Mouse (Mus musculus): ENCODE results near the gene Zfp646. TPM values are rescaled to one million over a fixed set of nuclear protein-coding genes. Genes with fewer than 3 reads are reported as not detected.
A peak's percentile ranks its signal among the peaks of the same experiment; 100 is the strongest.

The Zfp646 gene
- polyA plus RNA-seq, 1 experiment from 2014 or later: 7.4 TPM

- no peaks in the 10 kb centered on the region for H3K9me3 ChIP-seq (replicated peaks; ENCODE audit: low read length)
- no peaks in the 10 kb centered on the region for H3K27me3 ChIP-seq (ENCODE audit: insufficient read depth, low read length)
- no peak for ATAC-seq (replicated peaks; ENCODE audit: low FRiP score, low read depth)
- H3K36me3 ChIP-seq (ENCODE audit: insufficient read depth, low read length): peaks cover 8% of the 10 kb centered on the region
- no peak overlapping the region for H3K4me2 ChIP-seq (ENCODE audit: low read length)
- no peak overlapping the region for H3K4me3 ChIP-seq (replicated peaks; ENCODE audit: low read depth, low read length)
- WGBS: 67% methylated on average over 13 of the region's 13 CpGs
- no peak overlapping the region for H3K9ac ChIP-seq (ENCODE audit: low read depth, low read length)
- peak; percentile 73 for TF ChIP-seq CTCF (IDR thresholded peaks at IDR 0.05; ENCODE audit: low read depth)
- no peak overlapping the region for H3K27ac ChIP-seq
- DNase-seq (ENCODE audit: low spot score): peak; percentile 52
- H3K4me1 ChIP-seq (replicated peaks; ENCODE audit: insufficient read depth, low read length): peaks cover 11% of the 10 kb centered on the region; the same call in 1 of the 2 replicates
Measured at GRCm38 (mm10) chr7:127896384-127896783, 20.4 kb downstream of the Zfp646 start.

GRCm38 (mm10) chr7:127897542-127897941, 21.5 kb downstream of the Zfp646 start:
- DNase-seq (ENCODE audit: low spot score): no peak
- TF ChIP-seq CTCF (IDR thresholded peaks at IDR 0.05; ENCODE audit: low read depth): no peak
- H3K4me2 ChIP-seq (ENCODE audit: low read length): no peak overlapping the region
- ATAC-seq (replicated peaks; ENCODE audit: low FRiP score, low read depth): no peak
- H3K36me3 ChIP-seq (ENCODE audit: insufficient read depth, low read length): peaks cover 7% of the 10 kb centered on the region
- no peak overlapping the region for H3K27ac ChIP-seq
- no peak overlapping the region for H3K9ac ChIP-seq (ENCODE audit: low read depth, low read length)
- H3K9me3 ChIP-seq (replicated peaks; ENCODE audit: low read length): no peaks in the 10 kb centered on the region
- H3K4me3 ChIP-seq (replicated peaks; ENCODE audit: low read depth, low read length): no peak overlapping the region
- peaks cover 11% of the 10 kb centered on the region; the same call in 1 of the 2 replicates for H3K4me1 ChIP-seq (replicated peaks; ENCODE audit: insufficient read depth, low read length)
- H3K27me3 ChIP-seq (ENCODE audit: insufficient read depth, low read length): no peaks in the 10 kb centered on the region
- WGBS: 89% methylated on average over 7 of the region's 7 CpGs

GRCm38 (mm10) chr7:127898179-127898956, 22.3 kb downstream of the Zfp646 start:
- DNase-seq (ENCODE audit: low spot score): no peak
- no peaks in the 10 kb centered on the region for H3K9me3 ChIP-seq (replicated peaks; ENCODE audit: low read length)
- no peak overlapping the region for H3K4me3 ChIP-seq (replicated peaks; ENCODE audit: low read depth, low read length)
- no peak for ATAC-seq (replicated peaks; ENCODE audit: low FRiP score, low read depth)
- no peak overlapping the region for H3K4me2 ChIP-seq (ENCODE audit: low read length)
- H3K4me1 ChIP-seq (replicated peaks; ENCODE audit: insufficient read depth, low read length): peaks cover 11% of the 10 kb centered on the region; the same call in 1 of the 2 replicates
- no peaks in the 10 kb centered on the region for H3K36me3 ChIP-seq (ENCODE audit: insufficient read depth, low read length)
- no peak overlapping the region for H3K9ac ChIP-seq (ENCODE audit: low read depth, low read length)
- H3K27me3 ChIP-seq (ENCODE audit: insufficient read depth, low read length): no peaks in the 10 kb centered on the region
- no peak for TF ChIP-seq CTCF (IDR thresholded peaks at IDR 0.05; ENCODE audit: low read depth)
- WGBS: 39% methylated on average over 10 of the region's 10 CpGs
- no peak overlapping the region for H3K27ac ChIP-seq

GRCm38 (mm10) chr7:127899997-127900396, 24.0 kb downstream of the Zfp646 start:
- DNase-seq (ENCODE audit: low spot score) (no peak), ATAC-seq (replicated peaks; ENCODE audit: low FRiP score, low read depth) (no peak)
- Histone ChIP-seq H3K4me3 (replicated peaks; ENCODE audit: low read depth, low read length) (no peak overlapping the region), H3K9ac (ENCODE audit: low read depth, low read length) (no peak overlapping the region), H3K27ac (no peak overlapping the region), H3K4me1 (replicated peaks; ENCODE audit: insufficient read depth, low read length) (0 out of 2 replicates have a peak, but pooled peaks cover 7% of the 10 kb centered on the region), H3K27me3 (ENCODE audit: insufficient read depth, low read length) (no peaks in the 10 kb centered on the region), H3K36me3 (ENCODE audit: insufficient read depth, low read length) (no peaks in the 10 kb centered on the region), H3K9me3 (replicated peaks; ENCODE audit: low read length) (no peaks in the 10 kb centered on the region), H3K4me2 (ENCODE audit: low read length) (no peak overlapping the region)
- WGBS: 39% methylated on average over 7 of the region's 7 CpGs
- TF ChIP-seq CTCF (IDR thresholded peaks at IDR 0.05; ENCODE audit: low read depth): no peak

GRCm38 (mm10) chr7:127901772-127902171, 25.8 kb downstream of the Zfp646 start:
- Histone ChIP-seq H3K9me3 (replicated peaks; ENCODE audit: low read length) (no peaks in the 10 kb centered on the region), H3K4me3 (replicated peaks; ENCODE audit: low read depth, low read length) (no peak overlapping the region), H3K9ac (ENCODE audit: low read depth, low read length) (no peak overlapping the region), H3K4me1 (replicated peaks; ENCODE audit: insufficient read depth, low read length) (0 out of 2 replicates have a peak, but pooled peaks cover 4% of the 10 kb centered on the region), H3K4me2 (ENCODE audit: low read length) (no peak overlapping the region), H3K36me3 (ENCODE audit: insufficient read depth, low read length) (peaks cover 8% of the 10 kb centered on the region; the same call in 1 of the 2 replicates), H3K27me3 (ENCODE audit: insufficient read depth, low read length) (no peaks in the 10 kb centered on the region), H3K27ac (no peak overlapping the region)
- ATAC-seq (replicated peaks; ENCODE audit: low FRiP score, low read depth) (no peak), DNase-seq (ENCODE audit: low spot score) (no peak)
- WGBS: 81% methylated on average over 2 of the region's 2 CpGs
- no peak for TF ChIP-seq CTCF (IDR thresholded peaks at IDR 0.05; ENCODE audit: low read depth)

GRCm38 (mm10) chr7:127903971-127904796, 28.2 kb downstream of the Zfp646 start, which contains the start of gene Bckdk:
Gene Bckdk (plus strand): TSS chr7:127904082.
- H3K27me3 ChIP-seq (ENCODE audit: insufficient read depth, low read length): no peaks in the 10 kb centered on the region
- H3K4me2 ChIP-seq (ENCODE audit: low read length): peak within 1 kb of the TSS; percentile 88
- 0 out of 2 replicates have a peak, but pooled peaks have one; percentile 9 for TF ChIP-seq CTCF (IDR thresholded peaks at IDR 0.05; ENCODE audit: low read depth)
- ATAC-seq (replicated peaks; ENCODE audit: low FRiP score, low read depth): peak; percentile 90
- 0 out of 2 replicates have a peak, but pooled peaks cover 4% of the 10 kb centered on the region for H3K4me1 ChIP-seq (replicated peaks; ENCODE audit: insufficient read depth, low read length)
- peak; percentile 94 for DNase-seq (ENCODE audit: low spot score)
- H3K9me3 ChIP-seq (replicated peaks; ENCODE audit: low read length): no peaks in the 10 kb centered on the region
- peak within 1 kb of the TSS; percentile 91 for H3K9ac ChIP-seq (ENCODE audit: low read depth, low read length)
- H3K4me3 ChIP-seq (replicated peaks; ENCODE audit: low read depth, low read length): peak within 1 kb of the TSS; percentile 85
- H3K36me3 ChIP-seq (ENCODE audit: insufficient read depth, low read length): peaks cover 24% of the 10 kb centered on the region
- H3K27ac ChIP-seq: peak within 1 kb of the TSS; percentile 82
- 5% methylated on average over 38 of the region's 38 CpGs for WGBS

All from kidney, postnatal 0 days (tissue).